Mouse (Mus musculus) heart, adult 10 weeks (tissue): Measurements from ENCODE around the gene Gm20777. TPM values are rescaled to one million over a fixed set of nuclear protein-coding genes. Genes with fewer than 3 reads are reported as not detected.

Source experiments
- polyA plus RNA-seq: library from polyadenylated mRNA; stranded (reverse); fragments of 350-450 nt; fragmentation: Illumina TruSeq; extraction: RNeasy Lipid Tissue Mini Kit (QIAGEN cat#74804); gene quantifications from one replicate; pipeline ENCODE4 v1.2.3, GENCODE M21; 2014; ENCODE audit warnings: low read depth, low replicate concordance

The Gm20777 gene
- not detected for polyA plus RNA-seq

GRCm38 (mm10) chrY:10752350-10752749 lies at the start of gene Gm20777:
Gene Gm20777, minus strand, starts transcription at chrY:10752450.

Other genes starting within 250 kb of the Gm20777 start
- not detected for gene Gm20737, start 216.4 kb downstream of the Gm20777 start, polyA plus RNA-seq
- gene Gm21775, start 199.0 kb downstream of the Gm20777 start, polyA plus RNA-seq = not detected
- not detected for gene Gm21900, start 136.1 kb downstream of the Gm20777 start, polyA plus RNA-seq